Mouse (Mus musculus): ENCODE measurements around the gene Ubxn1. TPM values are rescaled to one million over a fixed set of nuclear protein-coding genes. Genes with fewer than 3 reads are reported as not detected.
A peak's percentile ranks its signal among the peaks of the same experiment; 100 is the strongest.
"Not testable (repeated sequence)": the region's sequence is repeated elsewhere in the genome, so short reads cannot be mapped to it uniquely, and the experiment has no call there.

The Ubxn1 gene
- polyA plus RNA-seq, 1 experiment from 2014 or later: 188 TPM

DNA sequence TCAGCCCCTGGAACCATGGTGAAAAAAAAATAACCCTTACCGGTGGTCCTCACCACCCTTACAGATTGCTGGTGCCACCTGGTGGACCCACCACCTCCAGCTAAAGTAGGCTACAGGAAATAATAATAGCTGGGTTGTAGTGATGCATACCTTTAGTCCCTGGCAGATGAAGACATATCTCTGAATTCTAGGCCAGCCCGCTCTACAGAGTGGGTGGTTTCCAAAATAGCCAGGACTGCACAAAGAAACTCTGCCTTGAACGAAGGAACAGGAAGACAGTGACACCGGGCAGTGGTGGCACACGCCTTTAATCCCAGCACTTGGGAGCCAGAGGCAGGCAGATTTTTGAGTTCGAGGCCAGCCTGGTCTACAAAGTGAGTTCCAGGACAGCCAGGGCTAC, 7.0 kb upstream of the Ubxn1 start:
- Histone ChIP-seq H3K4me2 (no peak overlapping the region), H3K36me3 (ENCODE audit: poor library complexity, severe bottlenecking) (no peaks in the 10 kb centered on the region), H3K4me3 (no peak overlapping the region), H3K9me3 (replicated peaks) (no peaks in the 10 kb centered on the region), H3K27ac (no peak overlapping the region), H3K4me1 (no peaks in the 10 kb centered on the region), H3K27me3 (no peaks in the 10 kb centered on the region), H3K9ac (no peak overlapping the region)
- 84% methylated on average over 6 of the region's 6 CpGs for WGBS
- ATAC-seq: no peak

DNA sequence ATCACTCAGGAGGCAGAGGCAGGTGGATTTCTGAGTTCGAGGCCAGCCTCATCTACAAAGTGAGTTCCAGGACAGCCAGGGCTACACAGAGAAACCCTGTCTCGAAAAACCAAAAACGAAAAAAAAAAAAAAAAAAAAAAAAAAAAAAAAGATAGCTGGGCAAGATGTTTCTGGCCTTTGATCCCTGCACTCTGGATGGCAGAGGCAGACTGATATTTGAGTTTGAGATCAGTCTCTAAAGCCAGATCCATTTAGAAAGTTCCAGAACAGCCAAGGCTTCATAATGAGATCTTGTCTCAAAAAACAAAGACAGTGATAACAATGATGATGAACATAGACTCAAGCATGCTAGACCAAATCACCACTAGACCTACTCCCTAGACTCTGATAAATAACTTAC, 915 bp upstream of the Ubxn1 start:
- H3K27ac ChIP-seq; ATAC-seq; H3K9ac ChIP-seq; H3K27me3 ChIP-seq; H3K9me3 ChIP-seq (replicated peaks): not testable (repeated sequence)
- peak overlapping the region; percentile 96; the same call in 1 of the 2 replicates for H3K4me2 ChIP-seq
- peak overlapping the region; percentile 98; the same call in 1 of the 2 replicates for H3K4me3 ChIP-seq
- 64% methylated on average over 3 of the region's 3 CpGs for WGBS
- H3K4me1 ChIP-seq: peaks cover 13% of the 10 kb centered on the region
- peaks cover 24% of the 10 kb centered on the region for H3K36me3 ChIP-seq (ENCODE audit: poor library complexity, severe bottlenecking)

DNA sequence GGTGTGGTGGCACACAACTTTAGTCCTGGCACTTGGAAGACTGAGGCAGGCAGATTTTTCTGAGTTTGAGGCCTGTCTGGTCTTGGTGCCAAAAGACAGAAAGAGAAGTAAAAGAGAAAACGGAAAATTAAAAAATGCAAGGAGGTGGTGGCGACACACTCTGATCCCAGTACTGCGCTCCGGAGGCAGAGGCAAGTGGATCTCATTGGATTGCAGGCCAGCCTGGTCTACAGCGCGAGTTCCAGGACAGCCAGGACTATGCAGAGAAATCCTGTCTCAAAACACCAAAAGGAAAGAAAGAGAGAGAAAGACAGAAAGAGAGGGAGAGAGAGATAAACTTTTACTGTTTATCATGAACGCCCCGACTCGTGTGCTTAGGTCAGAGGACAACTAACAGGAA, 458 bp upstream of the Ubxn1 start:
- Histone ChIP-seq H3K4me1 (peaks cover 13% of the 10 kb centered on the region), H3K36me3 (ENCODE audit: poor library complexity, severe bottlenecking) (peaks cover 28% of the 10 kb centered on the region), H3K4me2 (peak overlapping the region; percentile 96), H3K27ac (no peak overlapping the region), H3K9ac (peak overlapping the region; percentile 97), H3K27me3 (no peaks in the 10 kb centered on the region), H3K4me3 (peak overlapping the region; percentile 98), H3K9me3 (replicated peaks) (no peaks in the 10 kb centered on the region)
- WGBS: 61% methylated on average over 9 of the region's 9 CpGs
- ATAC-seq: peak; percentile 58

DNA sequence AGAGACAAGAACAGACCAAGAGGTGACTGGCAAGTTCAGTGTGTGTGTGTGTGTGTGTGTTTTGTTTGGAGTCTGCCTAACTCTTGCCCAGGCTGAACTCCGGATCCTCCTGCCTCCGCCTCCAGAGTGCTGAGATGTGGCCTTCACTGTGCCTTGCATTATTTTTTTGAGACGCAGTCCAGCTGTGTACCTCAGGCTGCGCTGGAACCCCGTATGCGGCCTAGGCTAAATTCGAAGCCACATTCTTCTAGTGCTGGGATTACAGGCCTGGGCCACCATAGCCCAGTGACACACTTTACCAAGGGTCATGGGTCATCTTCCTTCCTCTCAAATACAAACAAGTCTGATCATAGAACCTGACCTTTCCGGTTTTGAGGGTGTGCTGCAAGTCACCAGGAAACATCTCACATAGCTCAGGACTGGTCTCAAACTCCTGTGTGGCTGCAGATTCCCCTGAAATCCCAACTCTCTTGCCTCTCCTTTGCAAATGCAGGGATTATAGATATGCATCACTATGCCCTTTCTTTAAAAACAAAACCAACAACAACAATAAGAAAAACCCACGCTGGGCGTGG, 1.1 kb downstream of the Ubxn1 start:
- Histone ChIP-seq H3K27ac (no peak overlapping the region), H3K4me1 (peaks cover 13% of the 10 kb centered on the region), H3K9ac (peak overlapping the region; percentile 97), H3K27me3 (no peaks in the 10 kb centered on the region), H3K36me3 (ENCODE audit: poor library complexity, severe bottlenecking) (peaks cover 43% of the 10 kb centered on the region), H3K9me3 (replicated peaks) (no peaks in the 10 kb centered on the region), H3K4me3 (peak overlapping the region; percentile 98), H3K4me2 (peak overlapping the region; percentile 96)
- ATAC-seq: no peak
- WGBS: 77% methylated on average over 10 of the region's 10 CpGs

DNA sequence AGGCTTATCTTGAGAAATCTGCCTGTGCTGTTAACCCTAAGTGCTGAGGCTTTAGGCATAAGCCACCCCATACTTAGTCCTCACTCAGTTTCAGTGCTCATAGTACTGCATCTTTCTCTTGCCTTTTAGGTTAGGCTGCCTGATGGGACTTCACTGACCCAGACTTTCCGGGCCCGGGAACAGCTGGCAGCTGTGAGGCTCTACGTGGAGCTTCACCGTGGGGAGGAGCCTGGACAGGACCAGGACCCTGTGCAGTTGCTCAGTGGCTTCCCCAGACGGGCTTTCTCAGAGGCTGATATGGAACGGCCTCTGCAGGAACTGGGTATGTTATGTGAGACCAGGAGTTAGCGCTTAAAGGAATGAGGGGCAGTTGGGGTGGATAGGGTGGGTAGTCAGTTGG, 3.7 kb downstream of the Ubxn1 start:
- no peak for ATAC-seq
- H3K27me3 ChIP-seq: no peaks in the 10 kb centered on the region
- no peak overlapping the region for H3K4me2 ChIP-seq
- H3K36me3 ChIP-seq (ENCODE audit: poor library complexity, severe bottlenecking): peaks cover 43% of the 10 kb centered on the region
- no peaks in the 10 kb centered on the region for H3K9me3 ChIP-seq (replicated peaks)
- WGBS: 93% methylated on average over 7 of the region's 7 CpGs
- H3K27ac ChIP-seq: no peak overlapping the region
- H3K9ac ChIP-seq: no peak overlapping the region
- H3K4me1 ChIP-seq: peaks cover 18% of the 10 kb centered on the region
- no peak overlapping the region for H3K4me3 ChIP-seq

DNA sequence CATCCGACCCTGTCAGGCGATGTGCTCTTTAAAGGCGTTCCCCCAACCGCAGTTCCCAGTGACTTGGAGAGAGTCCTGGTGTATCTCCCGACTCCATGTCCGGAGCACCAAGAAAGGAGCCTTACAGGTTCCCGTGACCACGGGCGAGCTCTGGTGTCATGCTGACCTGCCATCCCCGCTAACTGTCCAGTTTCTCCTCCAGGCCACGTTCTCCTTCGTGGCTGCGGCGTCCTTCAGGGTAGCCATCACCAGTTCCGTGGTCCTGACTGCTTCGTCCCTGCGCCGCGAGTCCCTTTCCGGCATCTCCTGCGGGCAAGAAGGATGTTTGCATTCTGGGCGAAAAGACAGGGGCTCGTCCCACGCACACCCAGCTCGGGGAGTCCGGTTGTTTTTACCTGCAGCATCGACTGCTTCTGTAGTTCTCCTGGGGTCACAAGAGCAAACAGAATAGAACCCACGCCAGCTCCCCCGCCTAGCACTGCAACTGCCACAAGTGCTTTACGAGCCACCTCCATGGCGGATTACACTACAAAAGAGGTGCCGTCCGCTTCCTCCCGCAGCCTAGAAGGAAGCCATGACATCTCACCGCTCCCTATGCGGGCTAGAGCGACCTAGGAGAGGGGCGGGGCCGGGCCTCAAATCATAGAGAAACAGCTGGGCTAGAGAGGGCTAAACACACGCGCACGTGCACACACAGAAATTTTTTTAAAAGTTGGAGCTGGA, 9.2 kb downstream of the Ubxn1 start, which contains the start of gene Uqcc3:
TSS of gene Uqcc3 (minus strand) at position 613 of the 723 bp plus-strand sequence.
- Histone ChIP-seq H3K4me3 (peak within 1 kb of the TSS; percentile 66), H3K27me3 (no peaks in the 10 kb centered on the region), H3K9me3 (replicated peaks) (no peaks in the 10 kb centered on the region), H3K27ac (peak within 1 kb of the TSS; percentile 79), H3K4me2 (peak within 1 kb of the TSS; percentile 67), H3K36me3 (ENCODE audit: poor library complexity, severe bottlenecking) (peaks cover 19% of the 10 kb centered on the region), H3K9ac (peak within 1 kb of the TSS; percentile 87), H3K4me1 (peaks cover 10% of the 10 kb centered on the region)
- under 1% methylated on average over 42 of the region's 42 CpGs for WGBS
- ATAC-seq: peak; percentile 98

DNA sequence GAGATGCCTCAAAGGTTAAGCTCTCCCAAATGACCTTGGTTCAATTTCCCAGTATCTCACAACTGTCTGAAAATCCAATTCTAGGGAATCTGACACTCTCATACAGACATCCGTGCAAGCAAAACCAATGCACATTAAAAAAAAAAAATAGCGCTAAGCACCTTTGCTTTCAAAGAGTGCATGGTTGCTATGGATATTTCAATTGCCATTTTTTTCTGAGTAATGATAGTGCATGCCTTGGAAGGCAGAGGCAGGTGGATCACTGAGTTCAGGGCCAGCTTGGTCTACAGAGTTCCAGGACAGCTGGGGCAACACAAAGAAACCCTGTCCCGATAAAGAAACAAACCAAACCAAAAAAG, 9.7 kb downstream of the Ubxn1 start:
- peaks cover 10% of the 10 kb centered on the region for H3K4me1 ChIP-seq
- peak overlapping the region; percentile 87 for H3K9ac ChIP-seq
- WGBS: 11% methylated on average over 3 of the region's 3 CpGs
- H3K27ac ChIP-seq: no peak overlapping the region
- H3K27me3 ChIP-seq: no peaks in the 10 kb centered on the region
- peak overlapping the region; percentile 67 for H3K4me2 ChIP-seq
- peak; percentile 33 for ATAC-seq
- H3K4me3 ChIP-seq: peak overlapping the region; percentile 66
- peaks cover 13% of the 10 kb centered on the region for H3K36me3 ChIP-seq (ENCODE audit: poor library complexity, severe bottlenecking)
- H3K9me3 ChIP-seq (replicated peaks): no peaks in the 10 kb centered on the region

DNA sequence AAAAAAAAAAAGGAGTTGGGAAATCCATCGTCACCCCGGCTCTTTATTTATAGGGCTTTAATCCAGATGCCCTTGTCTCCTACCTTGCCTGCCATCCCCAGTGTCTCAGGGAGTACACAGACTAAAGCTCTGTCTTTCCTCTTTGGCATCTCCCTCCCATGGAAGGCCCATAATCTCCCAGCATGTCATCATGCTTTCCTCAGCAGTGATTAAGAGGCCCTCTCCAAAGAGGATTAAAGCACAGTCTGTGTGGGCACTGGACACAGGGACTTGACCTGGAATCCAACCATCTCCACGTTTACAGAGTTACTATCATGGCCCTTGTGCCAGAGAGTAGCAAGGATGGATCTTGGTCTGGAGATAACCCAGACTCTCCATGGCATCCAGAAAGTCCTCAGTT, 12.3 kb downstream of the Ubxn1 start, which contains the start of the genes Lbhd1 and Gm49403:
TSS of gene Lbhd1 (plus strand) at position 117 of the 400 bp plus-strand sequence.
TSS of gene Gm49403 (plus strand) at position 315 of the 400 bp plus-strand sequence.
- WGBS: 73% methylated on average over 3 of the region's 3 CpGs
- no peak within 1 kb of the TSS for H3K4me3 ChIP-seq
- no peaks in the 10 kb centered on the region for H3K9me3 ChIP-seq (replicated peaks)
- H3K36me3 ChIP-seq (ENCODE audit: poor library complexity, severe bottlenecking): no peaks in the 10 kb centered on the region
- H3K27ac ChIP-seq: no peak within 1 kb of the TSS
- H3K4me1 ChIP-seq: peaks cover 22% of the 10 kb centered on the region
- H3K4me2 ChIP-seq: no peak within 1 kb of the TSS
- H3K27me3 ChIP-seq: no peaks in the 10 kb centered on the region
- ATAC-seq: no peak
- no peak within 1 kb of the TSS for H3K9ac ChIP-seq

DNA sequence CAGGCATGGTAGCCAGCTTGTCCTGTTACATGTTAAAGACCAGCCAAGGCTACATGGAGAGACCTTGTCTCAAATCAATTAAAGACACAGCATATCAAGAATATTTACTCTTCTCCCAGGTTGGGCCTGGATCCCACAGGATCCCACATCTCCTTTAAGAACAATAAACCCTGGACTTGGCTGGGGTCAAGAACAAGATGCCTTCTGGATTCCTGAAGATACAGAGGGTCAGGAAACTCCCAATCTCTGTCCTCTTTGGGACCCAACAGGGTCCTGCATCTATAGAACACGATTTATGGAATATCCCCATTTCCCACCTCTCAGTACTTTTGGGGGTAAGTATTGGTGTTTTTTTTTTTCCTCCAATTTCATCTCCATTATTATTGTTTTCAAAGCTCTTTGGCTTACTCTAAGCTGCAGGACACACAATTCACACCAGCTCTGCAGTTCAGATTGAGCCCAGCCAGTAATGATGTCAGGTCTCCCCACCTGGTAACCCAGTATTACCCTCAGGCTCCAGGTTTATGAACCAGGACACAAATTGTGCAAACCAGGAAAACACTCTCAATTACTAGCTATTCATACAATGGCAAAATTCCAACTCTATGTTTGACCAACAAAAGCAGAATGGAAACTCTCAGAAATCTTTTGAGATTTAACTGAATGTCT, 15.8 kb downstream of the Ubxn1 start:
- no peak for ATAC-seq

DNA sequence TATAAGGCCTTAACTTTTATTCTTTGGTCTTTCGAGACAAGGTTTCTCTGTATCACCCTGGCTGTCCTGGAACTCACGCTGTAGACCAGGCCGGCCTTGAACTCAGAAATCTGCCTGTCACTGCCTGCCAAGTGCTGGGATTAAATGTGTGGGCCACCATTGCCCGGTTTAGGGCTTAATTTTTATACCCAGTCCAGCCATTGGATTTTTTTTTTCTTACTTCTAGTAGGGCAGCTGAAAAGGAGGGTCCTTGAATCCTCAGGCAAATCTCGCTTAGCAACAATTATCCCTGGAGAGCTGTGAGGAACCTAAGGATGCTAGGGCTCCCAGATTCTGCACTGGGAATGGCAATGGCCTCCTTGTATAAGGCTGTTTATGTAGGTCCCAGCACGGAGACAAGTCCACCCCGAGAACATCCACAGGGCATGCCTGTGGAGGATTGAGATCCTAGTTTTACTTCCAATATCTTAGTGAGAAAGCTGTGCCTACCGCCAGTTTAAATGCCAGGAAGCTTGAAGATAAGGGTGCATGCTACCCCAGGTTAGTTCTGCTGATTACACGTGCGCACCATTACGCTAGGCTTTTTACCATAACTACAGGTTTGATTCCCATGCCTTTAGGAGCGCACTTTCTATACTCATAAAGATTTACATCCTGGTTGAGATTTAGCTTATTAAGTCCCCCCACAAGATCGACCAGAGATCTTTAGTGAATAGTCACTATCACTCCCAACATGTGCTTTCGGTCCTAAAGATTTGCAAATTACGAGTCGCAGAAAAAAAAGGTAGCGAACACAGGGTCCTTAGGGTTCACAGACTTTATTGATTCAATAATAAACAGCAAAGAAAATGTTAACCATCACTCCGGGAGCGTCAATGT, 16.5 kb downstream of the Ubxn1 start:
- Histone ChIP-seq H3K4me1 (peaks cover 21% of the 10 kb centered on the region), H3K9ac (peak overlapping the region; percentile 83), H3K27me3 (no peaks in the 10 kb centered on the region), H3K4me2 (peak overlapping the region; percentile 80), H3K36me3 (ENCODE audit: poor library complexity, severe bottlenecking) (peaks cover 14% of the 10 kb centered on the region), H3K27ac (peak overlapping the region; percentile 58; the same call in 1 of the 2 replicates), H3K9me3 (replicated peaks) (no peaks in the 10 kb centered on the region), H3K4me3 (peak overlapping the region; percentile 65)
- ATAC-seq: no peak
- 13% methylated on average over 19 of the region's 19 CpGs for WGBS

More for the DNA sequence above, 15.8 kb downstream of the Ubxn1 start:
- whole genome bisulfite sequencing: 68% methylated on average over 1 of the region's 1 CpGs
- H3K4me2 ChIP-seq: peak overlapping the region; percentile 80; the same call in 1 of the 2 replicates
- H3K4me3 ChIP-seq: peak overlapping the region; percentile 65; the same call in 1 of the 2 replicates
- no peak overlapping the region; the same call in 1 of the 2 replicates for H3K27ac ChIP-seq
- H3K4me1 ChIP-seq: peaks cover 21% of the 10 kb centered on the region
- no peak overlapping the region; the same call in 1 of the 2 replicates for H3K9ac ChIP-seq
- H3K9me3 ChIP-seq (replicated peaks): no peaks in the 10 kb centered on the region
- H3K27me3 ChIP-seq: no peaks in the 10 kb centered on the region
- H3K36me3 ChIP-seq (ENCODE audit: poor library complexity, severe bottlenecking): peaks cover 14% of the 10 kb centered on the region

Measured in forebrain, embryonic 13.5 days (tissue).